8 mouse cellular contexts compared by ENCODE assay signal in the genomic region with DNA sequence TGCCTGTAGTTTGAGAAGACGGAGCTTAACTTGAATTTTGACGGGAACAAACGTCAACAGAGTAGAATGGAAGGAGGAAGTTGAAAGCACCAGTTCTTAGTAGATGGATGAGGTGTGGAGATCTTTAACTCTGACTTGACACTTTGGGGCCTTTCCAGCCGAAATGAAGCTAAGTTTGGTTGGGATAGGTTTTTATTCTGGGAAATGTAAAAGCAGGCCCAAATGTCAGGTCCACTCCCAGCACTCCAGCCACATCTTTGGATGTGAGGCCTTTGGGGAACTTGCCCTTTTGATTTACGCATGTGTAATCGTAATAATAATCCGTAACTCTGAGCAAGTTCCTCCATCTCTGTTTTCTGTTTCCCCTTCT. TPM values are rescaled to one million over a fixed set of nuclear protein-coding genes. Genes with fewer than 3 reads are reported as not detected.
A peak's percentile ranks its signal among the peaks of the same experiment; 100 is the strongest.
DNase-seq lines count a peak whose midpoint lies in the region; ATAC-seq and TF ChIP-seq lines count a peak whose summit lies in the region.

No protein-coding gene starts in this region.

- DNase-seq in heart, adult 11 months, result no peak
- no peak for DNase-seq in midbrain, embryonic 11.5 days (ENCODE audit: low spot score, missing footprints)
- DNase-seq in embryo, embryonic 10 days (ENCODE audit: low spot score), result no peak
- DNase-seq in right cerebral cortex, adult 18-20 months, result no peak
- no peak for DNase-seq in adrenal gland, postnatal 4 days (ENCODE audit: low spot score in 2 of 2)

- WGBS in heart, embryonic 12.5 days, result 37% methylated on average over 7 of the region's 7 CpGs
- WGBS in hindbrain, embryonic 12.5 days, result 17% methylated on average over 7 of the region's 7 CpGs
- WGBS in midbrain, embryonic 11.5 days, result 12% methylated on average over 7 of the region's 7 CpGs

- no peak for ATAC-seq in heart, embryonic 12.5 days (ENCODE audit: insufficient number of reproducible peaks, low FRiP score)
- ATAC-seq in hindbrain, embryonic 12.5 days (ENCODE audit: low FRiP score), result no peak
- ATAC-seq in midbrain, embryonic 11.5 days (ENCODE audit: low FRiP score), result no peak

- H3K27ac ChIP-seq in heart, embryonic 12.5 days (ENCODE audit: poor library complexity, severe bottlenecking), result no peak overlapping the region
- H3K27ac ChIP-seq in ES-Bruce4 (ENCODE audit: insufficient read depth, low read length), result no peak overlapping the region
- H3K27ac ChIP-seq in hindbrain, embryonic 12.5 days, result 0 out of 2 replicates have a peak overlapping the region, but pooled peaks have one; percentile 46
- H3K27ac ChIP-seq in midbrain, embryonic 11.5 days (ENCODE audit: low read depth, low read length), result peak overlapping the region; percentile 98

- TF ChIP-seq EP300 in ES-Bruce4 (IDR thresholded peaks at IDR 0.05; ENCODE audit: insufficient read depth, low read depth, low read length), result no peak

- H3K27me3 ChIP-seq in heart, embryonic 12.5 days (replicated peaks), result peaks cover 17% of the 10 kb centered on the region
- H3K27me3 ChIP-seq in ES-Bruce4 (ENCODE audit: control insufficient read depth, insufficient read depth, low read length, poor library complexity, severe bottlenecking), result peaks cover 7% of the 10 kb centered on the region
- H3K27me3 ChIP-seq in hindbrain, embryonic 12.5 days, result 0 out of 2 replicates have a peak, but pooled peaks cover 6% of the 10 kb centered on the region
- H3K27me3 ChIP-seq in midbrain, embryonic 11.5 days (ENCODE audit: control insufficient read depth, insufficient read depth, low read length), result no peaks in the 10 kb centered on the region

- no peaks in the 10 kb centered on the region for H3K36me3 ChIP-seq in heart, embryonic 12.5 days
- H3K36me3 ChIP-seq in ES-Bruce4 (ENCODE audit: control insufficient read depth, insufficient read depth, low read length, poor library complexity, severe bottlenecking), result no peaks in the 10 kb centered on the region
- H3K36me3 ChIP-seq in hindbrain, embryonic 12.5 days, result no peaks in the 10 kb centered on the region
- H3K36me3 ChIP-seq in midbrain, embryonic 11.5 days (ENCODE audit: control insufficient read depth, insufficient read depth, low read length), result peaks cover 6% of the 10 kb centered on the region

- peaks cover 45% of the 10 kb centered on the region for H3K4me1 ChIP-seq in heart, embryonic 12.5 days (replicated peaks)
- H3K4me1 ChIP-seq in ES-Bruce4 (ENCODE audit: control insufficient read depth, insufficient read depth, low read length), result peaks cover 10% of the 10 kb centered on the region
- peaks cover 55% of the 10 kb centered on the region for H3K4me1 ChIP-seq in hindbrain, embryonic 12.5 days
- peaks cover 44% of the 10 kb centered on the region for H3K4me1 ChIP-seq in midbrain, embryonic 11.5 days (ENCODE audit: control insufficient read depth, insufficient read depth, low read length)

- no peak for TF ChIP-seq POLR2A in ES-Bruce4 (IDR thresholded peaks at IDR 0.05; ENCODE audit: insufficient read depth, low read length)

- no peak for TF ChIP-seq CTCF in ES-Bruce4 (IDR thresholded peaks at IDR 0.05; ENCODE audit: low read depth, low read length)

- peak overlapping the region; percentile 78 for H3K9ac ChIP-seq in heart, embryonic 12.5 days
- H3K9ac ChIP-seq in ES-Bruce4 (ENCODE audit: low read depth, poor library complexity, severe bottlenecking), result peak overlapping the region; percentile 80
- peak overlapping the region; percentile 89 for H3K9ac ChIP-seq in hindbrain, embryonic 12.5 days
- H3K9ac ChIP-seq in midbrain, embryonic 11.5 days (ENCODE audit: low read length), result peak overlapping the region; percentile 94

- H3K9me3 ChIP-seq in heart, embryonic 12.5 days (replicated peaks), result no peaks in the 10 kb centered on the region
- no peaks in the 10 kb centered on the region for H3K9me3 ChIP-seq in ES-Bruce4 (replicated peaks; ENCODE audit: control insufficient read depth, insufficient read depth, low read length, poor library complexity, severe bottlenecking)
- H3K9me3 ChIP-seq in hindbrain, embryonic 12.5 days (replicated peaks), result no peaks in the 10 kb centered on the region
- no peaks in the 10 kb centered on the region for H3K9me3 ChIP-seq in midbrain, embryonic 11.5 days (ENCODE audit: control insufficient read depth, low read length)

- peak overlapping the region; percentile 67 for H3K4me3 ChIP-seq in heart, embryonic 12.5 days
- peak overlapping the region; percentile 73 for H3K4me3 ChIP-seq in ES-Bruce4 (ENCODE audit: low read depth, low read length)
- peak overlapping the region; percentile 66 for H3K4me3 ChIP-seq in hindbrain, embryonic 12.5 days
- H3K4me3 ChIP-seq in midbrain, embryonic 11.5 days (ENCODE audit: low read depth, low read length), result peak overlapping the region; percentile 89

- peak overlapping the region; percentile 98 for H3K4me2 ChIP-seq in heart, embryonic 12.5 days
- peak overlapping the region; percentile 63 for H3K4me2 ChIP-seq in hindbrain, embryonic 12.5 days (replicated peaks)
- peak overlapping the region; percentile 77 for H3K4me2 ChIP-seq in midbrain, embryonic 11.5 days

RNA-seq across cellular contexts. Expression of gene Nuak2, which starts 0.7 kb away (rescaled TPM):
- 2.6 and 3.1 TPM in 2 replicates for polyA plus RNA-seq in heart, embryonic 12.5 days (2016; fragmentation: Nextera tagmentation; extraction: Ambion mirVana)
- 20.0 and 21.7 TPM in 2 replicates for polyA plus RNA-seq in ES-Bruce4 (2011; ENCODE audit: insufficient read depth, insufficient read length, low read depth, missing spikeins)
- polyA plus RNA-seq in hindbrain, embryonic 12.5 days (2016; fragmentation: Nextera tagmentation; extraction: Ambion mirVana), result 29.7 and 30.0 TPM in 2 replicates
- 100 and 105 TPM in 2 replicates for polyA plus RNA-seq in midbrain, embryonic 11.5 days (2014; fragmentation: Nextera tagmentation; extraction: Ambion mirVana)
- total RNA-seq in adrenal gland, postnatal 4 days (2021), result 1 to 10 TPM; 3.3 to 7.4 TPM

RNA-seq across cellular contexts. Expression of gene Klhdc8a, which starts 18.2 kb away (rescaled TPM):
- 0.55 and 0.81 TPM in 2 replicates for polyA plus RNA-seq in heart, embryonic 12.5 days (2016; fragmentation: Nextera tagmentation; extraction: Ambion mirVana)
- polyA plus RNA-seq in ES-Bruce4 (2011; ENCODE audit: insufficient read depth, insufficient read length, low read depth, missing spikeins), result 0.60 and 0.72 TPM in 2 replicates
- 5.1 and 5.3 TPM in 2 replicates for polyA plus RNA-seq in hindbrain, embryonic 12.5 days (2016; fragmentation: Nextera tagmentation; extraction: Ambion mirVana)
- 3.5 and 4.5 TPM in 2 replicates for polyA plus RNA-seq in midbrain, embryonic 11.5 days (2014; fragmentation: Nextera tagmentation; extraction: Ambion mirVana)
- 100 to 1,000 TPM; 100 to 109 TPM for total RNA-seq in adrenal gland, postnatal 4 days (2021)

Comparison
In these comparisons a context has a peak if more than half of its experiments do, and no peak if none do; other contexts are left out.
1. H3K27ac ChIP-seq: peak in hindbrain, embryonic 12.5 days (single experiment) and midbrain, embryonic 11.5 days (single experiment); none in heart, embryonic 12.5 days (single experiment) and ES-Bruce4 (single experiment).
2. Peak in every context shown above with its lines, with median percentiles within 50 percentile points of each other: H3K4me2 ChIP-seq, H3K4me3 ChIP-seq and H3K9ac ChIP-seq.